Mouse (Mus musculus): ENCODE data around the gene Cxcr2.

- no peak for TF ChIP-seq CTCF (IDR thresholded peaks at IDR 0.05; ENCODE audit: control insufficient read depth, insufficient read depth, insufficient replicate concordance, low read depth, low read length)
- no peak for TF ChIP-seq POLR2A (IDR thresholded peaks at IDR 0.05; ENCODE audit: control insufficient read depth, low read depth, low read length)
Observed at GRCm38 (mm10) chr1:74105660-74106059, 48.1 kb upstream of the Cxcr2 start.

All from testis, adult 2 months (tissue).